Mouse (Mus musculus): ENCODE data around the gene Pet2. TPM values are rescaled to one million over a fixed set of nuclear protein-coding genes. Genes with fewer than 3 reads are reported as not detected.

The Pet2 gene
- polyA plus RNA-seq (2014; fragmentation: Illumina TruSeq; extraction: RNeasy Lipid Tissue Mini Kit (QIAGEN cat#74804); ENCODE audit: low read depth, low replicate concordance): not detected

GRCm38 (mm10) chrX:89409589-89409988 is at the start of gene Pet2:
Gene Pet2, minus strand, starts transcription at chrX:89409689.

All from sigmoid colon, adult 10 weeks (tissue).